Mouse (Mus musculus) midbrain, embryonic 12.5 days (tissue): ENCODE results near the gene Pck1. TPM values are rescaled to one million over a fixed set of nuclear protein-coding genes. Genes with fewer than 3 reads are reported as not detected.
A peak's percentile ranks its signal among the peaks of the same experiment; 100 is the strongest.

ENCODE experiments used
- ATAC-seq: fragments of 200-750 bp; cut with Nextera tagmentation; 2 replicates; pipeline ENCODE4 v1.8.0; 2017; ENCODE audit warnings: low read depth, moderate TSS enrichment, moderate library complexity; ENCODE audit not compliant: low FRiP score
- H3K27ac ChIP-seq: fragments of 300-500 bp; sonication (generic); replicated peaks from 2 replicates; pipeline ENCODE4 v1.5.1; 2016; ENCODE audit warnings: mild to moderate bottlenecking
- H3K27me3 ChIP-seq: fragments of 300-500 bp; sonication (generic); 2 replicates; pipeline ENCODE4 v1.6.1; 2016; ENCODE audit warnings: mild to moderate bottlenecking
- H3K36me3 ChIP-seq: fragments of 300-500 bp; sonication (generic); 2 replicates; pipeline ENCODE4 v1.6.1; 2016
- H3K4me1 ChIP-seq: fragments of 300-500 bp; sonication (generic); 2 replicates; pipeline ENCODE4 v1.6.1; 2016
- H3K4me2 ChIP-seq: fragments of 300-500 bp; sonication (generic); replicated peaks from 2 replicates; pipeline ENCODE4 v1.6.1; 2016; ENCODE audit warnings: mild to moderate bottlenecking, moderate library complexity
- H3K4me3 ChIP-seq: fragments of 300-500 bp; sonication (generic); 2 replicates; pipeline ENCODE4 v1.5.1; 2016; ENCODE audit warnings: mild to moderate bottlenecking
- H3K9ac ChIP-seq: fragments of 300-500 bp; sonication (generic); replicated peaks from 2 replicates; pipeline ENCODE4 v1.6.1; 2016; ENCODE audit warnings: mild to moderate bottlenecking, moderate library complexity
- H3K9me3 ChIP-seq: fragments of 300-500 bp; sonication (generic); 2 replicates; pipeline ENCODE4 v1.6.1; 2016; ENCODE audit warnings: mild to moderate bottlenecking
- WGBS: fragments of 180-500 bp; shearing (Covaris S2); methylation state at CpG from one replicate; pipeline ENCODE4 v1.1.7; 2016; 5-methylcytosine and 5-hydroxymethylcytosine counted together
- polyA plus RNA-seq: library from polyadenylated mRNA; unstranded; fragments of >200 nt; fragmentation: Nextera tagmentation; extraction: Ambion mirVana; gene quantifications from 2 replicates; pipeline ENCODE4 v1.2.1, GENCODE M21; 2016

Pck1 gene
- polyA plus RNA-seq, 1 experiment from 2014 or later, result not detected

DNA sequence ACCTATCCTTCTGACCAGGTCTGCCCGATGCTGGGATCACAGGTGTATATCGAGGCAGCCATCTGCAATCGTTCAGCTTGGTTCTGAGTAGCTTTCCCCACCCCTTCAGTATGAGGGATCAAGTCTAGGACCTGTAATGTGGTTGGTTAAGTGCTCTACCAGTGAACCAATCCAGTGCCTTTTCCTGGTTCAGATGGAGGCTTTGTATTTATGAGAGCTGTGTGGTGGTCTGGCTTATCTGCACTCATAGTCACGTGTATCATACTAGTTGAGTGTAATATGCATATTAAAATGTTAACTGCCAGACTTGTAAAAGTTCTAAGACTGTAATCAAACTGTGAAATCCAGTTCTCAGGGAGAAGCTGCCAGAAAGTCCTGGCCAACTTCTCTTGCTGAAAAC, 26.5 kb upstream of the Pck1 start:
- Histone ChIP-seq H3K27me3 (peaks cover 3% of the 10 kb centered on the region; the same call in 1 of the 2 replicates), H3K9me3 (no peaks in the 10 kb centered on the region), H3K27ac (no peak overlapping the region), H3K4me1 (no peaks in the 10 kb centered on the region), H3K4me2 (no peak overlapping the region), H3K4me3 (no peak overlapping the region), H3K9ac (no peak overlapping the region), H3K36me3 (no peaks in the 10 kb centered on the region)
- WGBS, result 88% methylated on average over 4 of the region's 4 CpGs
- no peak for ATAC-seq

GRCm38 (mm10) chr2:173129111-173129510, 23.7 kb upstream of the Pck1 start:
- no peak overlapping the region for H3K27ac ChIP-seq
- WGBS, result 71% methylated on average over 2 of the region's 2 CpGs
- no peak overlapping the region for H3K4me2 ChIP-seq
- H3K27me3 ChIP-seq, result peaks cover 3% of the 10 kb centered on the region; the same call in 1 of the 2 replicates
- no peak for ATAC-seq
- no peaks in the 10 kb centered on the region for H3K36me3 ChIP-seq
- no peaks in the 10 kb centered on the region for H3K9me3 ChIP-seq
- H3K4me3 ChIP-seq, result no peak overlapping the region
- no peaks in the 10 kb centered on the region for H3K4me1 ChIP-seq
- H3K9ac ChIP-seq, result no peak overlapping the region

- Histone ChIP-seq H3K4me3 (no peak overlapping the region), H3K27ac (no peak overlapping the region), H3K4me1 (no peaks in the 10 kb centered on the region), H3K27me3 (peaks cover 6% of the 10 kb centered on the region), H3K4me2 (no peak overlapping the region), H3K9me3 (no peaks in the 10 kb centered on the region), H3K36me3 (no peaks in the 10 kb centered on the region), H3K9ac (no peak overlapping the region)
- no peak for ATAC-seq
- 88% methylated on average over 13 of the region's 13 CpGs for WGBS
These were observed 20.6 kb upstream of the Pck1 start for GRCm38 (mm10) chr2:173132262-173132661.

- Histone ChIP-seq H3K9me3 (no peaks in the 10 kb centered on the region), H3K27ac (no peak overlapping the region), H3K36me3 (no peaks in the 10 kb centered on the region), H3K4me3 (no peak overlapping the region), H3K4me1 (no peaks in the 10 kb centered on the region), H3K4me2 (no peak overlapping the region), H3K27me3 (peaks cover 6% of the 10 kb centered on the region), H3K9ac (no peak overlapping the region)
- WGBS, result 67% methylated on average over 8 of the region's 8 CpGs
- no peak for ATAC-seq
These were observed 20.0 kb upstream of the Pck1 start for GRCm38 (mm10) chr2:173132794-173133300.

- Histone ChIP-seq H3K27ac (no peak overlapping the region), H3K4me3 (no peak overlapping the region), H3K9me3 (no peaks in the 10 kb centered on the region), H3K4me1 (peaks cover 14% of the 10 kb centered on the region), H3K36me3 (no peaks in the 10 kb centered on the region), H3K27me3 (peaks cover 3% of the 10 kb centered on the region; the same call in 1 of the 2 replicates), H3K4me2 (no peak overlapping the region), H3K9ac (no peak overlapping the region)
- ATAC-seq, result no peak
- 68% methylated on average over 9 of the region's 9 CpGs for WGBS
These were observed 18.2 kb upstream of the Pck1 start for GRCm38 (mm10) chr2:173134695-173135094.

GRCm38 (mm10) chr2:173138323-173139239, 14.3 kb upstream of the Pck1 start:
- H3K4me3 ChIP-seq, result no peak overlapping the region
- ATAC-seq, result peak; percentile 85
- no peaks in the 10 kb centered on the region for H3K36me3 ChIP-seq
- H3K9me3 ChIP-seq, result no peaks in the 10 kb centered on the region
- 39% methylated on average over 15 of the region's 15 CpGs for WGBS
- peak overlapping the region; percentile 58 for H3K27ac ChIP-seq
- H3K4me2 ChIP-seq, result no peak overlapping the region; the same call in 1 of the 2 replicates
- peaks cover 13% of the 10 kb centered on the region for H3K27me3 ChIP-seq
- no peak overlapping the region for H3K9ac ChIP-seq
- peaks cover 15% of the 10 kb centered on the region for H3K4me1 ChIP-seq

DNA sequence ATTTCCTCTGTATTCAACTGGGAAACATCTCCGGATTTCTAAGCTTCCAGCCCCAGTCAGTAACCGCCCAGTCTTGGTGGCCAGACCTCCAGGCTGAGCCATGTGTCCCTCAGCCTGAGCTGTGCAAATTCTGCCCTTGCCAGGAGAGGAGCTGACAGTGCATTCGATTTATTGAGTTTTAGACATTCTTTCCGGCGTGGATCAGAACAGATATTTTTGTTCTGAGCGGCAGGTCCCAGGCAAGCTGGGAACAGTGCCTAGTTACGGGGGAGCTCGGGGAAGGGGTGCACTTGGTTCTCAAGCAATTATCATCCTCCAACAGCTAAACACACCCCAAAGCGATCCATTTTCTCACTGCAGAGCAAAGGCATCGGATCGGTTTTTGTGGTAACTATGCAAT, 9.2 kb upstream of the Pck1 start:
- Histone ChIP-seq H3K9ac (no peak overlapping the region), H3K4me2 (no peak overlapping the region), H3K36me3 (no peaks in the 10 kb centered on the region), H3K27ac (no peak overlapping the region), H3K9me3 (no peaks in the 10 kb centered on the region), H3K4me1 (peaks cover 11% of the 10 kb centered on the region), H3K4me3 (no peak overlapping the region), H3K27me3 (peaks cover 16% of the 10 kb centered on the region)
- WGBS, result 89% methylated on average over 11 of the region's 11 CpGs
- ATAC-seq, result no peak

- Histone ChIP-seq H3K36me3 (no peaks in the 10 kb centered on the region), H3K27me3 (peaks cover 10% of the 10 kb centered on the region), H3K27ac (no peak overlapping the region), H3K9ac (no peak overlapping the region), H3K4me1 (no peaks in the 10 kb centered on the region), H3K9me3 (no peaks in the 10 kb centered on the region), H3K4me3 (no peak overlapping the region), H3K4me2 (no peak overlapping the region)
- ATAC-seq, result no peak
- 74% methylated on average over 3 of the region's 3 CpGs for WGBS
These were observed 7.0 kb upstream of the Pck1 start for GRCm38 (mm10) chr2:173145808-173146207.

- Histone ChIP-seq H3K9ac (no peak overlapping the region), H3K4me1 (no peaks in the 10 kb centered on the region)
These were observed 6.1 kb upstream of the Pck1 start for GRCm38 (mm10) chr2:173146728-173147127.

GRCm38 (mm10) chr2:173148001-173148400, 4.8 kb upstream of the Pck1 start:
- Histone ChIP-seq H3K4me1 (no peaks in the 10 kb centered on the region), H3K27me3 (peaks cover 5% of the 10 kb centered on the region; the same call in 1 of the 2 replicates), H3K4me2 (no peak overlapping the region), H3K27ac (no peak overlapping the region), H3K36me3 (no peaks in the 10 kb centered on the region), H3K4me3 (no peak overlapping the region), H3K9ac (no peak overlapping the region), H3K9me3 (no peaks in the 10 kb centered on the region)
- 85% methylated on average over 5 of the region's 5 CpGs for WGBS
- ATAC-seq, result no peak

More at GRCm38 (mm10) chr2:173146728-173147127, 6.1 kb upstream of the Pck1 start:
- peaks cover 5% of the 10 kb centered on the region; the same call in 1 of the 2 replicates for H3K27me3 ChIP-seq
- no peaks in the 10 kb centered on the region for H3K36me3 ChIP-seq
- ATAC-seq, result no peak
- H3K9me3 ChIP-seq, result no peaks in the 10 kb centered on the region
- H3K27ac ChIP-seq, result no peak overlapping the region
- no peak overlapping the region for H3K4me3 ChIP-seq
- H3K4me2 ChIP-seq, result no peak overlapping the region
- 82% methylated on average over 6 of the region's 6 CpGs for WGBS

GRCm38 (mm10) chr2:173151352-173151751, 1.5 kb upstream of the Pck1 start:
- H3K4me2 ChIP-seq, result no peak overlapping the region
- H3K4me3 ChIP-seq, result no peak overlapping the region
- no peak overlapping the region for H3K9ac ChIP-seq
- no peaks in the 10 kb centered on the region for H3K36me3 ChIP-seq
- 87% methylated on average over 5 of the region's 5 CpGs for WGBS
- H3K4me1 ChIP-seq, result no peaks in the 10 kb centered on the region
- no peak for ATAC-seq
- H3K27me3 ChIP-seq, result no peaks in the 10 kb centered on the region
- H3K27ac ChIP-seq, result no peak overlapping the region
- no peaks in the 10 kb centered on the region for H3K9me3 ChIP-seq

DNA sequence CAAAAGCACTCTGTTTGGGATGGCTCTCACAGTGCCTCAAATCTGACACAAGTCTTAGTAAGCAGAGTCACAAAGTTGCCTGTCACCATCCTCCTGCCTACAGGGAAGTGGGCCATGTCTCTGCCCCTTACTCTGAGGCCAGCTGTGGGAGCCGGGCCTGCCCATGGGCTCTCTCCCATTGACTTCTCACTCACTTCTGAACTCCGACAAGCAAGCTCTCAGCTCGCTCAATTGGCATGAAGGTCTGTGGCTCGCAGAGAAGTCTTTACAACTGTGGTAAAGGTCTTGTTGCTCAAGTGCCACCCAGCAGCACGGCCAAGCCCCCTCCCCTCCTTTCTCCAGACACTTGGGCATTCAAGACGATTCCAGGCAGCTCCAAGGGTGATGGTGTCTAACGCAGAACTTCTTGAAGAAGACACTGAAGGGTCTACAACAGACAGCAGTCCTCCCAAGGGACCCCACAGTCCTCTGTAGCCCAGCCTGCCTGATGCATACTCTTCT, 1.0 kb upstream of the Pck1 start:
- Histone ChIP-seq H3K36me3 (no peaks in the 10 kb centered on the region), H3K27ac (no peak overlapping the region), H3K4me3 (no peak overlapping the region), H3K9ac (no peak overlapping the region), H3K27me3 (no peaks in the 10 kb centered on the region), H3K4me2 (no peak overlapping the region), H3K4me1 (no peaks in the 10 kb centered on the region), H3K9me3 (no peaks in the 10 kb centered on the region)
- no peak for ATAC-seq
- WGBS, result 85% methylated on average over 7 of the region's 7 CpGs
